Mouse (Mus musculus) testis, adult 2 months (tissue): Measurements from ENCODE around the gene Hebp1. TPM values are rescaled to one million over a fixed set of nuclear protein-coding genes. Genes with fewer than 3 reads are reported as not detected.

Source experiments
- H3K27ac ChIP-seq: fragments of 200-500 bp; 2 replicates; pipeline ENCODE4 v1.5.1; 2012; ENCODE audit warnings: low read depth, low read length; ENCODE audit not compliant: control insufficient read depth, insufficient read depth
- H3K27me3 ChIP-seq: fragments of 200-500 bp; 2 replicates; pipeline ENCODE4 v1.6.1; 2012; ENCODE audit warnings: mild to moderate bottlenecking, low read length, moderate library complexity; ENCODE audit not compliant: control insufficient read depth, insufficient read depth
- H3K36me3 ChIP-seq: fragments of 200-500 bp; 2 replicates; pipeline ENCODE4 v1.6.1; 2012; ENCODE audit warnings: mild to moderate bottlenecking, low read length; ENCODE audit not compliant: control insufficient read depth, insufficient read depth
- H3K4me1 ChIP-seq: fragments of 200-500 bp; 2 replicates; pipeline ENCODE4 v1.6.1; 2012; ENCODE audit warnings: low read length; ENCODE audit not compliant: control insufficient read depth, insufficient read depth
- H3K4me3 ChIP-seq: fragments of 200-500 bp; 2 replicates; pipeline ENCODE4 v1.5.1; 2012; ENCODE audit warnings: low read depth, mild to moderate bottlenecking, low read length, moderate library complexity, mixed read lengths; ENCODE audit not compliant: control insufficient read depth
- CTCF ChIP-seq: fragments of 200-500 bp; IDR thresholded peaks from 2 replicates; pipeline ENCODE4 v1.5.1; 2012; ENCODE audit warnings: low read depth, mild to moderate bottlenecking, inconsistent platforms, low read length, moderate library complexity; ENCODE audit not compliant: control insufficient read depth, insufficient read depth, insufficient replicate concordance
- POLR2A ChIP-seq: fragments of 200-500 bp; IDR thresholded peaks from 2 replicates; pipeline ENCODE4 v1.6.1; 2012; ENCODE audit warnings: low read depth, mild to moderate bottlenecking, inconsistent platforms, low read length, moderate library complexity; ENCODE audit not compliant: control insufficient read depth
- polyA plus RNA-seq: library from polyadenylated mRNA; depleted of rRNA; stranded (reverse); fragments of >200 nt; gene quantifications from 2 replicates; pipeline ENCODE4 v1.2.3, GENCODE M21; 2012

The Hebp1 gene
- polyA plus RNA-seq, 1 experiment: 4.9 TPM

GRCm38 (mm10) chr6:135112411-135113113 lies 85.3 kb downstream of the Hebp1 start:
- Histone ChIP-seq H3K4me3 (no peak overlapping the region), H3K27ac (no peak overlapping the region), H3K27me3 (no peaks in the 10 kb centered on the region), H3K4me1 (no peaks in the 10 kb centered on the region), H3K36me3 (no peaks in the 10 kb centered on the region)
- TF ChIP-seq CTCF: no peak
- no peak for TF ChIP-seq POLR2A

- TF ChIP-seq POLR2A: no peak
- TF ChIP-seq CTCF: no peak
- H3K4me1 ChIP-seq: no peaks in the 10 kb centered on the region
- no peaks in the 10 kb centered on the region for H3K36me3 ChIP-seq
- no peak overlapping the region for H3K27ac ChIP-seq
- H3K27me3 ChIP-seq: no peaks in the 10 kb centered on the region
- no peak overlapping the region for H3K4me3 ChIP-seq
Measured at GRCm38 (mm10) chr6:135107014-135107413, 90.8 kb downstream of the Hebp1 start.

GRCm38 (mm10) chr6:135102736-135103303 lies 95.0 kb downstream of the Hebp1 start:
- TF ChIP-seq CTCF (no peak), POLR2A (no peak)
- no peaks in the 10 kb centered on the region for H3K36me3 ChIP-seq
- no peaks in the 10 kb centered on the region for H3K27me3 ChIP-seq
- H3K27ac ChIP-seq: no peak overlapping the region
- H3K4me3 ChIP-seq: no peak overlapping the region
- H3K4me1 ChIP-seq: no peaks in the 10 kb centered on the region

GRCm38 (mm10) chr6:135100787-135101472 lies 96.9 kb downstream of the Hebp1 start:
- no peak overlapping the region for H3K27ac ChIP-seq

GRCm38 (mm10) chr6:135092798-135093470 lies 104.9 kb downstream of the Hebp1 start:
- Histone ChIP-seq H3K27me3 (no peaks in the 10 kb centered on the region), H3K4me1 (peaks cover 2% of the 10 kb centered on the region; the same call in 1 of the 2 replicates), H3K27ac (no peak overlapping the region), H3K36me3 (no peaks in the 10 kb centered on the region), H3K4me3 (no peak overlapping the region)
- TF ChIP-seq POLR2A (no peak), CTCF (no peak)

More at GRCm38 (mm10) chr6:135100787-135101472, 96.9 kb downstream of the Hebp1 start:
- no peak overlapping the region for H3K4me3 ChIP-seq
- TF ChIP-seq CTCF: no peak
- no peak for TF ChIP-seq POLR2A
- no peaks in the 10 kb centered on the region for H3K4me1 ChIP-seq
- H3K27me3 ChIP-seq: no peaks in the 10 kb centered on the region
- H3K36me3 ChIP-seq: no peaks in the 10 kb centered on the region

- H3K27ac ChIP-seq: no peak overlapping the region
- no peak for TF ChIP-seq CTCF
- TF ChIP-seq POLR2A: no peak
Measured at GRCm38 (mm10) chr6:135090661-135091060, 107.2 kb downstream of the Hebp1 start.

GRCm38 (mm10) chr6:135089786-135090185 lies 108.0 kb downstream of the Hebp1 start:
- TF ChIP-seq CTCF: no peak
- TF ChIP-seq POLR2A: no peak
- no peaks in the 10 kb centered on the region for H3K36me3 ChIP-seq
- H3K27me3 ChIP-seq: no peaks in the 10 kb centered on the region
- H3K4me3 ChIP-seq: no peak overlapping the region
- peaks cover 5% of the 10 kb centered on the region; the same call in 1 of the 2 replicates for H3K4me1 ChIP-seq
- no peak overlapping the region for H3K27ac ChIP-seq

More at GRCm38 (mm10) chr6:135090661-135091060, 107.2 kb downstream of the Hebp1 start:
- no peak overlapping the region for H3K4me3 ChIP-seq
- H3K4me1 ChIP-seq: peaks cover 5% of the 10 kb centered on the region; the same call in 1 of the 2 replicates
- H3K36me3 ChIP-seq: no peaks in the 10 kb centered on the region
- H3K27me3 ChIP-seq: no peaks in the 10 kb centered on the region
